Mouse (Mus musculus) limb, embryonic 11.5 days (tissue): ENCODE data around the gene Mib2. TPM values are rescaled to one million over a fixed set of nuclear protein-coding genes. Genes with fewer than 3 reads are reported as not detected.

Experiments used
- ATAC-seq: fragments of 200-750 bp; cut with Nextera tagmentation; 2 replicates; pipeline ENCODE4 v1.8.0; 2017; ENCODE audit warnings: low read depth; ENCODE audit not compliant: insufficient number of reproducible peaks, low FRiP score, low TSS enrichment
- DNase-seq: peaks from one replicate; pipeline ENCODE4 v3.0.0-alpha.2; 2015; ENCODE audit warnings: low spot score
- H3K27ac ChIP-seq: fragments of 300-500 bp; sonication (generic); replicated peaks from 2 replicates; pipeline ENCODE4 v1.5.1; 2014; ENCODE audit warnings: low read depth, mild to moderate bottlenecking, low read length
- H3K27me3 ChIP-seq: fragments of 300-500 bp; sonication (generic); 2 replicates; pipeline ENCODE4 v1.6.1; 2014; ENCODE audit warnings: mild to moderate bottlenecking, low read length, mixed read lengths; ENCODE audit not compliant: control insufficient read depth, insufficient read depth
- H3K36me3 ChIP-seq: fragments of 300-500 bp; sonication (generic); 2 replicates; pipeline ENCODE4 v1.6.1; 2014; ENCODE audit warnings: mild to moderate bottlenecking, low read length, moderate library complexity, mixed read lengths; ENCODE audit not compliant: control insufficient read depth, insufficient read depth
- H3K4me1 ChIP-seq: fragments of 300-500 bp; sonication (generic); 2 replicates; pipeline ENCODE4 v1.6.1; 2014; ENCODE audit warnings: low read length, mixed read lengths; ENCODE audit not compliant: control insufficient read depth, insufficient read depth
- H3K4me2 ChIP-seq: fragments of 300-500 bp; sonication (generic); 2 replicates; pipeline ENCODE4 v1.6.1; 2014; ENCODE audit warnings: low read depth, mild to moderate bottlenecking, moderate library complexity; ENCODE audit not compliant: severe bottlenecking
- H3K4me3 ChIP-seq: fragments of 300-500 bp; sonication (generic); 2 replicates; pipeline ENCODE4 v1.5.1; 2014; ENCODE audit warnings: low read depth, low read length
- H3K9ac ChIP-seq: fragments of 300-500 bp; sonication (generic); 2 replicates; pipeline ENCODE4 v1.6.1; 2014; ENCODE audit warnings: mild to moderate bottlenecking, low read length
- H3K9me3 ChIP-seq: fragments of 300-500 bp; sonication (generic); 2 replicates; pipeline ENCODE4 v1.6.1; 2016; ENCODE audit warnings: low read length; ENCODE audit not compliant: control insufficient read depth
- WGBS: fragments of 180-500 bp; shearing (Covaris S2); extraction: QIAGEN DNeasy Blood & Tissue Kit; methylation state at CpG from one replicate; pipeline ENCODE4 v1.1.7; 2014; 5-methylcytosine and 5-hydroxymethylcytosine counted together
- polyA plus RNA-seq: library from polyadenylated mRNA; unstranded; fragments of >200 nt; fragmentation: Nextera tagmentation; extraction: Ambion mirVana; gene quantifications from 2 replicates; pipeline ENCODE4 v1.2.1, GENCODE M21; 2014

Mib2 gene
- polyA plus RNA-seq, 1 experiment from 2014 or later = 16.6 TPM

DNA sequence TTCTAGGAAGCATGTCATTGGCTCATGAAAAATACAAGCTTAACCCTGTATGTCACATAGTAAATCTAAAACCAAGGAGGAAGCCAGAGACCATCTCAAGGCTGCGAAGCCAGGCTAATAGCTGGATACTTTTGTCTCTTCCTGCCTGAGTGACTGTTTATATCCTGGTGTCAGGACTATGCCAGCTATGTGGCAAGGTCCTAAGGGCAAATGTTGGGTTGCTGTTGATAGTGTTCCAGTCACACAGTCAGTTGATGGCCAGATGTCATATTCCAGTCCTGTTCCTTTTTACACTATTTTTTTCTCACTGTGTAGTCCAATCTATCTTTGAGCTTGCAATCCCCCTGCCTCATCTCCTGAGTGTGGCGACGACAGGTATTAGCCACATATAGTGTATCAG is 55.7 kb downstream of the Mib2 start:
- H3K9ac ChIP-seq = no peak overlapping the region
- H3K4me1 ChIP-seq = no peaks in the 10 kb centered on the region
- ATAC-seq (no peak), DNase-seq (no peak)
- no peaks in the 10 kb centered on the region for H3K27me3 ChIP-seq
- no peak overlapping the region for H3K27ac ChIP-seq
- H3K9me3 ChIP-seq = no peaks in the 10 kb centered on the region
- no peak overlapping the region for H3K4me2 ChIP-seq
- H3K4me3 ChIP-seq = no peak overlapping the region
- H3K36me3 ChIP-seq = peaks cover 14% of the 10 kb centered on the region
- 98% methylated on average over 3 of the region's 3 CpGs for WGBS

DNA sequence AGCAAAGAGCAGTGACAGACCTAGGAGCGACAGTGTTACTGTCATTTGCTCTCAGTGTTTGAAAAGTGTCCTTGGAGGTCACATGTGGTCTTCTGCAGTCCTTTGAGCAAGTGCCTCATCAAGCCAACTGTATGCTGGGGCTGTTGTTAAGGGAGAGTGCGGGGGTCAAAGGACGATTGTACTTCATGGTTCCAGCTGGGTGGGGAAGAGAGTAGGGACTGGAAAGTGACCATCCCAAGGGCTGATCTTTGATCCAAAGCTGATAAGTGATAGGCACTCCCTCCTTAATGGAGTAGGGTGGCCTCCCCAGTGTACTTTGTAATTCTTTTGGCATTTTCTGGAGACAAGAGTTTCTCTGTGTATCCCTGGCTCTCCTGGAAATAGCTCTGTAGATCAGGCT is 57.1 kb downstream of the Mib2 start:
- DNase-seq (no peak), ATAC-seq (no peak)
- no peaks in the 10 kb centered on the region for H3K27me3 ChIP-seq
- no peaks in the 10 kb centered on the region for H3K9me3 ChIP-seq
- H3K4me2 ChIP-seq = no peak overlapping the region
- no peak overlapping the region for H3K4me3 ChIP-seq
- 92% methylated on average over 3 of the region's 3 CpGs for WGBS
- no peak overlapping the region for H3K9ac ChIP-seq
- H3K4me1 ChIP-seq = no peaks in the 10 kb centered on the region
- no peak overlapping the region for H3K27ac ChIP-seq
- peaks cover 14% of the 10 kb centered on the region for H3K36me3 ChIP-seq

DNA sequence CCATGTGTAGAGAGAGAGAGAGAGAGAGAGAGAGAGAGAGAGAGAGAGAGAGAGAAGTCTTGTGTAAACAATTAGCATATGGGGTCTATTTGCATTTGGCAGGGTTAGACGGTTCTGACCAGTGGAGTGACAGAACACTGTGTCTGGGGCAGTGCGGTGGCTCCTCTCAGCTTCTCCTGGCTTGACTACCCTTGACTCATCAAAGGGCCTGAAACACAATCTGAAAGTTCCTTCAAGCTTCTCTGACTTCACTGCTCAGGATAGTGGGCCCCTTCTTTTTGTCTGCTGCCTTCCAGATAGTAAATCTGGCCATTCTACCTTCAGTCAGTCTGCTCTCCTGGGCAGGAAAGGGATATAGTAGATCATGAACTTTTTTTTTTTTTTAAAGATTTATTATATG is 62.2 kb downstream of the Mib2 start:
- DNase-seq (no peak), ATAC-seq (no peak)
- Histone ChIP-seq H3K4me3 (no peak overlapping the region), H3K4me1 (peaks cover 7% of the 10 kb centered on the region), H3K4me2 (no peak overlapping the region), H3K9ac (no peak overlapping the region), H3K27ac (no peak overlapping the region), H3K36me3 (peaks cover 2% of the 10 kb centered on the region; the same call in 1 of the 2 replicates), H3K27me3 (no peaks in the 10 kb centered on the region), H3K9me3 (no peaks in the 10 kb centered on the region)
- WGBS = 86% methylated on average over 2 of the region's 2 CpGs

DNA sequence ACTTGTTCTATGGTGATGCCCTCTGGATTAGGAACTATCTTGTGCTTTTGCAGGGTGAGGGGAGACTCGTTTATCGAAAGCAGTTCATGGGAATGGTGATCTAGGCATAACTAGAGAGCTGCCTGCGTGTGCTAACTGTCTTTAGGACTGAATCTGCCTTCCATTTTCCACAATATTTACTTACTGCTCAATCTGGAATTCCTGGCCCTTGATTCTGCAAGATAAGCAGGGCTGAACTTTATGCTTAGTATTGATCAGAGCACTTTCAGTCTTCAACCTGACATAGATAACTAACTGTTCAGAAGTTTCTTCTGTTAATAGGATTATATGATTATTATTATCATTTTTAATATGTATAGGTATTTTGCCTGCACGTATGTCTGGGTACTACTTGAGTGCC is 63.9 kb downstream of the Mib2 start:
- no peaks in the 10 kb centered on the region for H3K9me3 ChIP-seq
- DNase-seq (no peak), ATAC-seq (no peak)
- 89% methylated on average over 4 of the region's 4 CpGs for WGBS
- no peaks in the 10 kb centered on the region for H3K27me3 ChIP-seq
- peaks cover 7% of the 10 kb centered on the region for H3K4me1 ChIP-seq
- H3K36me3 ChIP-seq = peaks cover 2% of the 10 kb centered on the region; the same call in 1 of the 2 replicates
- H3K4me3 ChIP-seq = no peak overlapping the region
- no peak overlapping the region for H3K27ac ChIP-seq
- H3K4me2 ChIP-seq = no peak overlapping the region
- H3K9ac ChIP-seq = no peak overlapping the region

Other genes starting within 250 kb of the Mib2 start
- gene Tmem52, start 200.1 kb downstream of the Mib2 start, polyA plus RNA-seq = not detected in 2 replicates
- gene Gnb1, start 177.8 kb downstream of the Mib2 start, polyA plus RNA-seq = 625 and 626 TPM in 2 replicates
- gene Nadk, start 106.8 kb downstream of the Mib2 start, polyA plus RNA-seq = 99.1 and 105 TPM in 2 replicates
- gene Slc35e2, start 67.8 kb downstream of the Mib2 start, polyA plus RNA-seq = 16.1 and 16.4 TPM in 2 replicates
- 69.4 and 79.9 TPM in 2 replicates for gene Cdk11b, start 44.3 kb downstream of the Mib2 start, polyA plus RNA-seq
- gene Gm10563, start 23.8 kb downstream of the Mib2 start, polyA plus RNA-seq = not detected in 2 replicates
- gene Mmp23, start 15.8 kb downstream of the Mib2 start, polyA plus RNA-seq = 11.3 and 12.2 TPM in 2 replicates
- gene Fndc10, start 25.1 kb upstream of the Mib2 start, polyA plus RNA-seq = 2.0 and 2.1 TPM in 2 replicates
- 145 and 147 TPM in 2 replicates for gene Ssu72, start 35.6 kb upstream of the Mib2 start, polyA plus RNA-seq
- 0.55 and 0.79 TPM in 2 replicates for gene Tmem240, start 65.6 kb upstream of the Mib2 start, polyA plus RNA-seq
- 103 and 104 TPM in 2 replicates for gene Atad3a, start 91.9 kb upstream of the Mib2 start, polyA plus RNA-seq
- 5.3 and 6.0 TPM in 2 replicates for gene Vwa1, start 105.5 kb upstream of the Mib2 start, polyA plus RNA-seq
- 0.19 and 0.34 TPM in 2 replicates for gene Tmem88b, start 116.7 kb upstream of the Mib2 start, polyA plus RNA-seq
- not detected in 2 replicates for gene Ankrd65, start 121.2 kb upstream of the Mib2 start, polyA plus RNA-seq
- 238 and 245 TPM in 2 replicates for gene Mrpl20, start 133.7 kb upstream of the Mib2 start, polyA plus RNA-seq
- 181 and 203 TPM in 2 replicates for gene Ccnl2, start 143.3 kb upstream of the Mib2 start, polyA plus RNA-seq
- gene Aurkaip1, start 162.1 kb upstream of the Mib2 start, polyA plus RNA-seq = 132 and 138 TPM in 2 replicates
- 41.8 and 49.3 TPM in 2 replicates for gene Mxra8, start 170.5 kb upstream of the Mib2 start, polyA plus RNA-seq
- gene Dvl1, start 178.2 kb upstream of the Mib2 start, polyA plus RNA-seq = 8.1 and 9.1 TPM in 2 replicates
- gene Tas1r3, start 194.2 kb upstream of the Mib2 start, polyA plus RNA-seq = 0.24 and 0.28 TPM in 2 replicates
- 19.2 and 20.4 TPM in 2 replicates for gene Cptp, start 200.2 kb upstream of the Mib2 start, polyA plus RNA-seq
- gene Ints11, start 200.3 kb upstream of the Mib2 start, polyA plus RNA-seq = 89.4 and 91.1 TPM in 2 replicates
- 42.4 and 45.5 TPM in 2 replicates for gene Pusl1, start 222.6 kb upstream of the Mib2 start, polyA plus RNA-seq
- gene Acap3, start 222.6 kb upstream of the Mib2 start, polyA plus RNA-seq = 17.8 and 18.4 TPM in 2 replicates